Mouse (Mus musculus): ENCODE measurements around the gene Pif1. TPM values are rescaled to one million over a fixed set of nuclear protein-coding genes. Genes with fewer than 3 reads are reported as not detected.

The Pif1 gene
- total RNA-seq (2015; ENCODE audit: low replicate concordance) (75.0 and 77.1 TPM in 2 replicates), total RNA-seq (2017; ENCODE audit: low replicate concordance) (68.7 and 94.9 TPM in 2 replicates)

DNA sequence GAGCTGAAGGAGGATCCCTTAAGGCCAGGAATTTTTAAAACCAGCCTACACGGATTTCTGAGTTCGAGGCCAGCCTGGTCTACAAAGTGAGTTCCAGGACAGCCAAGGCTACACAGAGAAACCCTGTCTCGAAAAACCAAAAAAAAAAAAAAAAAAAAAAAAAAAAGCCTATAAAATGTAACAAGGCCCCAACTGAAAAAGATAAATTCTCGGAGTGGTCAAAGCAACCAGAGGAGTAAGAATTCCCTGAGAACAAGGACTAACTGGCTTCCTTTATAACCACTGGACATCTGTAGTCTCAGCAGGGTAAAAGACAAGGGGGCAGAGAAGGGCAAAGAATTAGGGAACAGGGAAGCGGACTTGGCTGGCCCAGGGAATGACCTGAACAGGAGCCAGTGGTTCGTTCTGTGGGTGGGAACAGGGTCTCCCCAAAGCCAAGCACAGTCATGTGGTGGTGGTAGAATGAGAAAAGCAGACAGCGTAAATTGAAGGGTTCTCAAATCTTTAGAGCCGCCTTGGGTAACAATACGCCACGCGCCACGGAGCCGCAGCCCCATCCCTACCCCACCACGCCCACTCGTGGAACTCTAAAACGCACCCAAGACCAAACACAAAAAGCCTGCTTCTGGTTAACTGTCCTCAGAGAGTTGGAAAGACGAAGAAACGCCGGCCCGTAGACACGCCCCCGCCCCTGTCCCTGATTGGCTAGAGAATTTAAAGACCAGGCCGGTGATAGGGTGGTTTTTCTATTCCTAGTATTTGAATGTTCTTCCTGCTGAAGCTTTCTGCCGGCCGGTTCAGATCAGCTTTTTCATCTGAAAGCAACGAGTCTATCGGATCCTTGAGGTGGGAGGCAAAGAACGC, at the start of gene Pif1:
TSS of gene Pif1 (plus strand) at position 755 of the 864 bp plus-strand sequence.
- peak; percentile 89 for ATAC-seq (replicated peaks; ENCODE audit: low FRiP score, poor library complexity, severe bottlenecking)

DNA sequence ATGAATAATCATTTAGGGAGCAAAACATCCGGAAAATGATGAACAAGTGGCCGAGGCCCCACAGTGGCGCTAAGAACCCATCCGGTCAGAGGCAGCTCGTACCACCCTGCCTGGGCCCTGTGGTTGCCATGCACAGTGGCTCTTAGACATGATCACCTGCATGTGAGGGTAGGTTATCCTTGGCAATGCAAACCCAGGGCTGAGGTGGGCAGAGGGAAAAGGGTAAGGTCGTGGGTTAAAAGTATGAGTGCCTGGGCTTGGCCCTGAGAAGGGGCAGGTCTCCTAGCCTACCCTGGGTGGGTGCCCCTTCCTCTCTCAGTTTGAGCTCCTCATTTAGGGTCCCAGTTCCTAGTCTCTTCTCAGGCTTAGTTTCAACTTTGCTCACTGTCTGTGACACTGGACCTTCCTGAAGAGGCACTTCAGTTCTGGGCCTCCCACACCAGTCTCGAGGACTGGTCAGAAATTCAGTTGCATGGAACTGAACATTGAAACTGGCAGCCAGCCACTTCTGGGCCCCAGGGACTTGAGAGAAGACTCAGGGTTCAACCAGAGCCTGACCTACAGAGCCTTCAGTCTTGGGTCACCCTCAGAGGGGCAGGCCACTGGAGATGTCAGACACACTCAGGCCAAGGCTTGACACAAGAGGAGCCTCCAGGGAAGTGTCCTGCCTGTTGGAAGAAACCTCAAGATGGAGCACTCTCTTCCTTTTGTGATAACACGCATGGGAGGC, 48.9 kb upstream of the Pif1 start:
- no peak for ATAC-seq (replicated peaks; ENCODE audit: low FRiP score, poor library complexity, severe bottlenecking)

DNA sequence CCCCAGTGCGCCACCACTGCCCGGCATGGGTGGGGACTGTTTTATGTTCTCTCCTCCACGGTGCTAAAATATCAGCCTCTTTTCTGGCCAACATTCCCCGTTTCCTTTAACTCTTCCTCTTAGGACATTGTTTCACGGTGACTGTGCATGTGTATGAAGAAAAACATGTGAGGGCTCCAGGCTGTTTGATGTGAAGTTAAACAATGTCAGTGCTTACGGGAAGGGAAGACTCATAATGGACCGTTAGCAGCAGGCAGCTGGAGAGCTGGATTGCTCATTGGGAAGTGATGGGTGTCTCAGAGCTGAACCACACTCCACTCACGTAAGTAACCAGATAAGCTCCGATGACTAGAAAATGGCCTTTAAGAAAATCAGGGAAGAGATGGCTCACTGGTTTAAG, 47.3 kb upstream of the Pif1 start:
- no peak for ATAC-seq (replicated peaks; ENCODE audit: low FRiP score, poor library complexity, severe bottlenecking)

DNA sequence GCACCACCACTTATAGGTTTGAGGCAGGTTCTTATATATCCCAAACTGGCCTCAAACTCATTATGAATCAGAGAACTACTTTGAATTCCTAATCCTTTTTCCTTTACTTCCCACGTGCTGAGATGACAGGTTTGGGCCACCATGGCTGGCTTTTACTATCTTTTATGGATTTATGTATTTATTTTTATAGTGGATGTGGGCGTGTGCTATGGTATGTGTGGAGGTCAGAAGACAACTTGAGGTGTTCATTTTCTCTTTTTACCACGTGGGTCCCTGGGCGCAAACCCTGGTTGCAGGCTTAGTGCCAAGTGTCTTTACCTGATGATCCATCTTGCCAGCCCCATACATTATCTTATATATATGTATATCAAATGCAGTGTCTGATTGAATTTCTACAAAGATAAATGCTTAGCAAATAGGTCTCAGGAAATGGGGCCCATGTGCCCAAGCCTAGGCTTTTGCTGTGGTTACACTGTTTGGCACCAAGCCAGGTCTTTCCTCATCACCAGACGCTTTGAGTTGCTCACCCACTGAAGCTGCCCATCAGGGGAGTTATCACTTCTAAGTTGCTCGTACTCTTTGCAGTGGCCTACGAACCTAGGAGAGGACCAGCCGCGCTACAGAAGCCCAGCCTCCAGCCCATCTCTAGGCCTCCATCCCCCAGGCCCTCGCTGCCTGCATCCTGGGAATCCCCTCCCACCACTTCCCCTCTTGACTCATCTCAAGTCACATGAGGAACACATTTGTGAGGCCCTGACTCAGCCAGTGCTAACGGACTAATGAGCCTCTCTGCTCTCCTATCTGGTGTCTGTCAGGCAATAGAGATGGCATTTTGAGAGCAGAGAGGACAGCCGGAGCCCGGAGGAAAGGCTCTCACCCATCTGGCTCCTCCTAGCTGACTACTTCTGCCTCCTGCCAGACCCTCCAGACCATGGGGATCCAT, 45.6 kb upstream of the Pif1 start:
- ATAC-seq (replicated peaks; ENCODE audit: low FRiP score, poor library complexity, severe bottlenecking), result peak; percentile 31; the same call in 1 of the 2 replicates

DNA sequence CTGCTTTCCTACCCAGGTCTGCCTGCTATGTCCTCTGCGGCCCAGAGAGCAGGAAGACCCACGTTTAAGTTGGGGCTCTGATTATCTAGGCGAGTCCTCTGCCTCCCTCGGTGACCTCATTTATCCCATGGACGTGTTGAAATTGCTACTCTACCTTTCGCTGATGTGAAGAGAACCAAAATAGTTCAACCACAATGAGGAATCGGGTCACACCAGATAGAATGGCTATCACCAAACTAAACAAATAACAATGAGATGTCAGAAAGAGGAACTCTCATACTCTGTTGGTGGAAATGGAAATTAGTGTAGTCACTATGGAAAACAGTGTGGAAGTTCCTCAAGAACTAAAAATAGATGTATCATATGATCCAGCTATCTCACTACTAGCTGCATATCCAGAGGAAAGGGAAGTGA, 44.8 kb upstream of the Pif1 start:
- ATAC-seq (replicated peaks; ENCODE audit: low FRiP score, poor library complexity, severe bottlenecking), result no peak

DNA sequence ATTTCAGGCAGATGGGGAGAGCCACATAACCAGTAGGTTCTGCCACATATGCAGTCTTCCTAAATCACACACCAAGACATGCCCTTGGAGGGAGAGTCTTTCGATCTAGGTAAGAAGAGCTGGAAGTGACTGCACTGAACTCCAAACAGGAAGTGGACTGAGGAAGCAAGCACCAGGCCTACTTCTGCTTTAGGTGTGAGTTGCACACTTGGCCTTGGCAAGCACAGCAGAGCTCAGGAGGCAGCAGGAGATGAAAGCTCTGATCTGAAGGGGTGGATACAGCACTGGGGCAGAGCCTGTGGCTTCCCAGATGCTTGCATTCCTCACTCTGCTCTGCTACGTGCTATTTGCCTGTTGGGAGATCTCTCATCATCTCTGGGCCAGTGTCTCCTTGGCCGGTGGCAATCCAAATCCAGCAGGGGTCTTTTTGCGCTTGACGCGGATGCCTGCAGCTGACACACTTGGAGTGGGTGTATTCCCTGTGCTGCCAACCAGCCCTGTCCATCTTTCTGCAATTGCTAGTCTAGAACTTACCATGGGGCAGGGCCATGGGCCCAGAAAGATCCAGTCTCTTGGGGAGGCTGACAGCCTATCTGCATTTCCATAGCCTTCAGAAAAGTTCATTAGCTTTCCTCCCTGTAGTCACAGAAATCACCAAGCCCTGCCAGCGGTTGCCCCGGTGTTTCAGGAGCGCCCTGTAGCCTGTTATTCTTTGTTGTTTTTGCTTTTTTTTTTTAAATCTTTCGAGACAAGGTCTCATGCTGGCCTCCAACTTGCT, 41.1 kb upstream of the Pif1 start:
- no peak for ATAC-seq (replicated peaks; ENCODE audit: low FRiP score, poor library complexity, severe bottlenecking)

DNA sequence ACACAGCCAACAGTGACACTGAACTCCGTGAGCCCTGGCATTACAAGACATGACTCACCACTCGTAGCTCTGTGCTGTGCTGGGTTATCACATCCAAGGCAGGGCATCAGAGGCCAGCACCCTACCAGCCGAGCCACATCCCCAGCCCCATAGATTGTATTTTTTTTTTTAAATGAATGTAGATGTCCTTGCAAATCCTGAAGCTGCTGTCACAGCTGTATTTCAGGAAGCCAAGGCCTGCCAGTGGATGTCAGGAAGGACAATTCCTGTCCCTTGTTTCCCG, 40.6 kb upstream of the Pif1 start:
- no peak for ATAC-seq (replicated peaks; ENCODE audit: low FRiP score, poor library complexity, severe bottlenecking)

DNA sequence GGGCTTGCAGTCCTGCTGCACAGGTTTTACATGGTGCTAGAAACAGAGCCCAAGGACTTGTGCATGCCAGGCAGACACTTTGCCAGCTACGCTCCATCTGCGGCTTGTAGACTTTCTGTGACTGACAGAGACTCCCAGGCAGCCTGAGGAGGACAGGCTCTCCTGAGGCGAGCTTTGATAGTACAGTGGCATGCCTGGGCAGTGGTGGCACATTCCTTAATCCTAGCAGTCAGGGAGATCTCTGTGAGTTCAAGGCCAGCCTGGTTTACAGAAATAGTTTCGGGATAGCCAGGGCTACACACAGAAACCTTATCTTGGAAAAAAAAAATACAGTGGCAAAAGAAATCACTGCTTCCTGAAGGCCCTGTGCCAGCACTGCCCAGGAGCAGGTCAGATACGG, 39.8 kb upstream of the Pif1 start:
- ATAC-seq (replicated peaks; ENCODE audit: low FRiP score, poor library complexity, severe bottlenecking), result no peak

DNA sequence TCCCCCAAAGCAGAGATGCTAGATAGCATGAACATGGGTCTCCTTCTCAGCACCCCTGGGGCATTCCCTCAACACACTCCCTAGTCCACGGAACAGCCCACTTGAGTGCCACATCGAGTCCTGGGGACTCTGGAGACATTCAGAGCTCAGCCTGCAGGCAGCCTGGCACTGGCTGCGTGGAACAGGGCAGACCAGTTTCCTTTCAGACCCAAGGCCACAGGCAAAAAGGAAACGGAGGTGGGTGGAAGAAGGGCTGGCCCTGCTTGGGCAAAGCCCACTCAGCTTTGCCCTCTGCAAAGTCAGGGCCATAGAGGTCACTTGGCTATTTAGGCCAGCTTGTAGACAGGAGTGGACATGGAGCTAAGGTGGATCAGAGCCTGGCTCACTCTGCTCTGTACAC, 39.1 kb upstream of the Pif1 start:
- no peak for ATAC-seq (replicated peaks; ENCODE audit: low FRiP score, poor library complexity, severe bottlenecking)

DNA sequence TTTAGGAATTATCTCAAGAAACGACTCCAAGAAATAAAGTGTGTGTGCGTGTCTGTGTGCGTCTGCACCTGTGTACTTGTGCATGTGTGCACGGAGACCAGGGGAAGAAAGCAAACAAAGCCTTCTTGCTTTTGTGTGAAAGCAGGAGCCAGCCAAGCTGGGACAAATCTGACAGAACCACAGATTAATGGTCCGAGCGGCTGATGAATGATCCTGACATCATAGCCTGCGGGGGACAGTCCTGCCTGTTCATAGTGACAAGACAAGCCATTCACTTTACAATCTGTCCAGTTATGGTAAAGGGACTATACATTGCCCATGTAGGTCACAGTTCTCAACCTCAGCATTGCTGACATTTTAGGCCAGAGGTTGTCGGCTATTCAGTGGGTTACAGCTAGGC, 38.6 kb upstream of the Pif1 start:
- ATAC-seq (replicated peaks; ENCODE audit: low FRiP score, poor library complexity, severe bottlenecking), result no peak

DNA sequence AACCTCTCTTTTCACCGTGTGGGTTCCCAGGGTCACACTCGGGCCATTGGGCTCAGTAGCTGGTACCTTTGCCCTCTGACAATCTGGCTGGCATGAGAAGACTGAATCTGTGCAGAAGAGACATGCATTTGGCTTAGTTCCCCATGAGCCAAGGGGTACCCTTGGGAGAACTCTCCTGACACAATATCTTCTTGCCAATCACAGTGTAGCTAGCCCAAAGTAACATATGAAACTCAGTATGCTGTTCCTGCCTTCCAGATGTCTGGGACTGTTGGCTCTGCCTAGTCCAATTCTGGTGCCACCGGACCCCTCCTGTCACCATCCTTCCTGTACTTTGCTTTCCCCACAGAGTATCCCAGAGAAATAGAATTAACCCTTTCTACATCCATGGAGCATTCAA, 37.8 kb upstream of the Pif1 start:
- ATAC-seq (replicated peaks; ENCODE audit: low FRiP score, poor library complexity, severe bottlenecking), result no peak

DNA sequence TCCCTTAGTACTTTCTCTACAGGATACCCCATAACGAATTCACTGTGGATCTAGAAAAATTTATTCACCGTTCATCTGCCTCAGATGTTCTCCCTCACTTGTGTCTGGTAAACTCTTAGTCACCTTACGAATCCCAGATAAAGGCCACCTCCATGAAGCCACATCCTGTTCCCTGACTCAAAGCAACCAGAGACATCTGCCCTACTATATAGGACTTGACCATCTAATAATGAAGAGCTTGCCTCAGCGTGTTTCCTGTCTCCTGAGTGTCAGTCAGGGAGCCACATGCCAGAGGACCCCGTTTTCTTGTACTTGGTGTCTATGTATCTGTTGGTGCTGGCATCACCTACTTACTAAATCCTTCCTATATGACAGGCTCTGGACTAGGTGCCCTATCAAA, 37.3 kb upstream of the Pif1 start:
- no peak for ATAC-seq (replicated peaks; ENCODE audit: low FRiP score, poor library complexity, severe bottlenecking)

DNA sequence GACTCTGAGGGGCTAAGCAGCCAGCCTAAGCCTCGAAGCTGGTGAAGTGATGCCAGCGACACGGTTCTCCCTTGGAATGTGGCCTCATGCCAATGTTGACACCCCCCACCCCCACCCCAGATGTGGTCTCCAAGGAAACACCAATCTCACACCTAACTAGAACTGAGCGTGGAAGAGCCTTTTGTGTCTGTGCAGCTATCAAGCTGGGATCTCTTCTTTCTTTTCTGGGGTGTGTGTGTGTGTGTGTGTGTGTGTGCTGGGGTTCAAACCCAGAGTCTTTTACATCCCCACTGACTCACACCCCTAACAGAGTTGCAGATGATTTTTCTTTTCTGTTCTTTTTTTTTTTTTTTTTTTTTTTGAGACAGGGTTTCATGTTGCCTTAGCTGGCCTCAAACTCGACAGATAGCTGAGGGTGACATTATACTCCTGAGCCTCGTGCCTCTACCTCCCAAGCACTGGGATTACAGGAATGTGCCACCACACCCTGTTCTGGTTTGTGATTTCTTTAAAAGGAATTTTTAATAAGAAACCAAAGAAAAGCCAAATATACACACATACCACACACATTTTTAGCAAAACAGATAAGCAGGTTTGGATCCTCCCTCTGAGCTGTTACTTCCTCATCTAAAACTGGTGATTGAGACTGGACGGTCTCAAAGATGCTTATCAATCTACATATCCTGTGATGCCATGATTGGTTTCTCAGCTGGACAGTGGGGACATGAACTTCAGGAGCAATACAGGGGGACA, 36.7 kb upstream of the Pif1 start:
- ATAC-seq (replicated peaks; ENCODE audit: low FRiP score, poor library complexity, severe bottlenecking), result no peak

DNA sequence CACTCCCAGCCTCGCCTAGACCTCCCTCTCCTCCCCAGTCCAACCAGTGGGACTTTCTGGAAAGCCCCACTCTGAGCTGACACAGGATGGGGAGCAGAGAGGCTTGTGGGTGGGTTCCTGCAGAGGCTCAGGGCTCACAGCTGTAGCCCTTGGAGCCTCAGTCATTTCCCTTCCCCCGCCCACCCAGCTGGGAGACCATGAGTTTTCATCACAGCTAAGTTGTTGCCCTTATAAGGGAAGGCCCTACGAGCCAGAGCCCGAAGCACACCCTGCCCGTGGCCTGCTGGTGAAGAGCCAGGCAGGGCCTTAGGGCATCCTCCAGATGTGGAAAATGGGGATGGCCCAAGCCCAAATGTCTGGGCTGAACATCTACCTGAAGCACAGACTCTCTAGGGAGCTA, 35.9 kb upstream of the Pif1 start:
- ATAC-seq (replicated peaks; ENCODE audit: low FRiP score, poor library complexity, severe bottlenecking), result no peak

DNA sequence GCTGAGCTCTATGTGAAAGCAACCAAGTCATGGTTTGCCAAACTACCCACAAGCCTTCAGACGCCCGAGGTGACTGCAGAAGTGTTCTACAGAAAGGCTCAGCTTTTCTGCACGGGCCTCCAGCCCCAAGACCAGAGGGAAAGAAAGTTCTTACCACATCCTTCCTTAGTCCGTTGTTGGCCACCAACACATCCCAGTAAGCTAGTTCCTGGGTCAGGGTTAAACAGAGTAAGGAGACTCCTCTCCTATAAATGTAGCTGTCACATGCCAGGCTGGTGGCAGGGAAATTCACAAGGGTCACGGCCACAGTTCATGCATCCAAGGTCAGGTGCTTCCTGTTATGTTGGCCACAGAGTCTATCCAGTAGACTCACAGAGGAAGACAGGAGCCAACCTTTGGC, 34.8 kb upstream of the Pif1 start:
- ATAC-seq (replicated peaks; ENCODE audit: low FRiP score, poor library complexity, severe bottlenecking), result no peak

DNA sequence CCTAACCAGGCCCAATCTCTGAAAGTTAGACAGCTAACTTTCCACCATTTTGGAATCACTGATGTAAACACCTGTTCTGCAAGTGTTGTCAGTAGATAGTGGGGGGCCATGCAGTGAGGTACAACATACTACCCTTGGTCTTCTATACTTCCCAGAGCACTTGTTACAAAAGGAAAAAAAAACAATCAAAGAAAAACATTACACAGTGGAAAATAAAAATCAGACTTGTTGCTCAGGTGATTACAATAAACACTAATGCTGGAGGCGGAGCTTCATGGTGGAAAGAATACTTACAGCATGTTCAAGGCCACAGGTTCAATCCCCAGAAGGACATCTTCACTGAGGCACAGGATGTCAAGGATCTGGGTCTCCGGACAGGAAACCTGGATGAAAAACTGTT, 34.2 kb upstream of the Pif1 start:
- ATAC-seq (replicated peaks; ENCODE audit: low FRiP score, poor library complexity, severe bottlenecking), result no peak

DNA sequence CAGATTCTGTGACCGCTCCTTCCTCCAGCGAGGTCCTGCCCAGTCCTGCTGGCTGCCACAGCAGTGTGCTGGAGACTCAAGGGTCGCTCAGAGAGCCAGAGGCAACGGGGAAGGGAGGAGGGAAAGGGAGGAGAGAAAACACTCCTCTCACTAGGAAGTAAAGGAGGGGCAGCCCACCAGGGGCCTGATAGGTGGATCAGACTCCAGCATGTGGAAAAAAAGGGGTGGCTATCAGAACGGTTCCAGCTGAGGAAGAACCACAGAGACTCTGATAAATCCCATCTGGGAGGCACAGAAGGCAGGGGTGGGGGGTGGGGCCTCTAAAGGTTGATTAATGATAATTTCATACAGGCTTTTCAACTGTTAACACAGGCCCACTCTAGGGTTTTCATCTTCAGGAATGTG, 32.0 kb upstream of the Pif1 start:
- ATAC-seq (replicated peaks; ENCODE audit: low FRiP score, poor library complexity, severe bottlenecking), result peak; percentile 91

DNA sequence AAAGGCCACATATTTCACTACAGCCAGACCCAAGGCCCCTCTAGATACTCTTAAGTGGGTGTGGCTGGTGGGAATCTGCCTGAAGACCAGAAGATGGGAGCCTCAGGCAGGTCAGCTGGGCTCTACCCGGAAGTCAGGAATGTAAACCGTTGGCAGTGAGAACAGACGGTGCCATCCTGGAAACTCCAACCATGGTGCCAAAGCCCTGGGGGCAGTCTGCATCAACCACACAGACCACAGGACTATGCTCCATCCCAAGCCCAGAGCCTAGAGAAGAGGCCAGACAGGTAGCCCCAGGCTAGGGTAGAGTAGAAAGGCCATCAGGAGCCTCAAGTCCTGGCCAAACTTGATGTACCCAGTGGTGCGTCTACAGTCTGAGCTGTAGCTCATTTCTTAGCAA, 31.3 kb upstream of the Pif1 start:
- ATAC-seq (replicated peaks; ENCODE audit: low FRiP score, poor library complexity, severe bottlenecking), result peak; percentile 18; the same call in 1 of the 2 replicates

DNA sequence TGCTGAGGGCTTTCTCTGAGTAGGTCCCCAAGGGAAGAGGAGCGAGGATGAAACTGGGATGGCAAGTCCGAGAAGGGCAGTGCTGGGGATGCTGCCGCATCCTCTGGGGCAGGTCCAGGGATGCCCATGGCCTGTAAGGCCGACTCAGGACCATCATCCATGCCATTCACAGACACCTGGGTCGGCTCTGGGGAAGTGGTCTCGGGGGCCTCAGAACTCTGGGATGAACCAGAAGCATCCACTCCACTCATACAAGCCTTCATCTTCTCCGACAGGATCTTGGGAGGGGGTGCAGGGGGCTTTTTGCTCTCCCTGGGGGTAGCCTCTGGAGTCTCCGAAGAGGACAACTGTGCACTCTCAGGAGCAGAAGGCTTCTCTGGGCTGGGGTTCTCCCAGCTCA, 30.6 kb upstream of the Pif1 start:
- ATAC-seq (replicated peaks; ENCODE audit: low FRiP score, poor library complexity, severe bottlenecking), result no peak

All from erythroid progenitor cell, adult 5-6 weeks (primary cell).